Mouse (Mus musculus) frontal cortex, postnatal 25 days (tissue): ENCODE data around the gene Myrfl.

Experiments
- DNase-seq, 2 experiments: peaks; one replicate each; pipeline ENCODE4 v3.0.0; 2022; ENCODE audit warnings: low spot score in 2 of 2

Myrfl gene

DNA sequence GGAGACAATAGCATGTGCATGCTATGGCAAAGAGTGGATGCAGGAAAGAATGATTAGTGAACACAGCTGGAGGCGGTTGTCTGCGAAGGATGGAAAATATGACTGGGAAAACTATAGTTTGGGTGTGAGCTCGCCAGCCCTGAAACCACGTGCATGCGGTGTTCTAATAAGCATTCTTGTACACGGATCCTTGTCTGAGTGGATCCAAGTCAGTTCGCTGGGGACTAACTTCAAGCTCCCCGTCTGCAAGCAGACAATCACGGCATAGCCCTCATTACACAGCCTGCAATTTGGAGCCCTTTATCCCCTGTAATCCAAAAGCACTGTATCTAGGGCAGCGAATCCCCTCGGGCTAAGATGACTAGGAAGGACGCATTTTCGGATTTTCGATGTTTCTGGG, 136.2 kb downstream of the Myrfl start:
- no peak for DNase-seq

DNA sequence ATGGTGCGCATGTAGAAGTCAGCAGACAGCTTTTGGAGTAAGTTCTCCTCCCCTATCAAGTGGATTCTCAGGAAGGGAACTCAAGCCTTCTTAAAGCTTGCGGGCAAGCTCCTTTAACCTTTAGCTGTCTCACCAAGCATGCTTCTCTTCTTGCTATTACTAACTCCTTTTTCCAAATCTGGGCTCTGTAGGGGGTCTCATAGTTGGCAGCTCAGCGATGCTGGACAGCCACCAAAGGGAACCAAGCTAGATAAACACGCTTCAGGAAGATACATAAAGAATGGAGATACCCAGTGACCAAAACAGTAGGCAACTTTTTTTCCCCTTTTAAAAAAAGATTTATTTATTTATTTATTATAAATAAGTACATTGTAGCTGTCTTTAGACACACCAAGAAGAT, 136.9 kb downstream of the Myrfl start:
- no peak for DNase-seq

DNA sequence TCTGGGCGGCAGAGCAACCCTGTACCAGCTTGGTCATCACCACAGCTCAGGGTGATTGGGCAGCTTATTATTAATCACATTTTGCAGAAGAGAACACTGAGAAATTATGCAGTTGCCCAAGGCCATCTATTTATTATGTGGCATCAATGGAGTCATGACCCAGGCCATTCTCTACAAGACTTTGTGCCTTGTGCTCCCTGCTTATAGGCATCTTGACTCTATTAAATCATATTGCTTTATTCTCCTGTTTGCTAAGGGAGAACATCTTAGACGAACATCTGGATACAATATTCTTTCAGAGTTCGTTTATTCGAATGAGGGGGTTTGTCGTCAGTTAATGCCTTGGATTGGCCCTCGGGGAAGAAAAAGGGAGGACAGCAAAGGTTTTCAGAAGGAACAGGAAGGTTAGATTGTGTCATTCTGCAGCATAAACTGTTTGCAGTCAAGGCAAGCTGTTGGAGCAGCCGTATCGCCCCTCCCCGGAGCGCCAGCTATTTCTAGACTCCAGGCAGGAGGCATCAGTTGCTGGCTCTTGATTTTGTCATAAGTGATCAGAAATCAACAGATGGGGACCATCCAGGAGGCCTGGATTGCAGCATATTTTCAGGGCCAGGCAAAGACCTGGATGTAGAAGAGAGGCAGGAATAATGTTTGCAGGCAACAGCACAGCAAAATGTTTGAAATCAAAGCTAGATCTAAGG, 140.7 kb downstream of the Myrfl start:
- peak in 1 of 2 experiments; percentile 11 for DNase-seq

DNA sequence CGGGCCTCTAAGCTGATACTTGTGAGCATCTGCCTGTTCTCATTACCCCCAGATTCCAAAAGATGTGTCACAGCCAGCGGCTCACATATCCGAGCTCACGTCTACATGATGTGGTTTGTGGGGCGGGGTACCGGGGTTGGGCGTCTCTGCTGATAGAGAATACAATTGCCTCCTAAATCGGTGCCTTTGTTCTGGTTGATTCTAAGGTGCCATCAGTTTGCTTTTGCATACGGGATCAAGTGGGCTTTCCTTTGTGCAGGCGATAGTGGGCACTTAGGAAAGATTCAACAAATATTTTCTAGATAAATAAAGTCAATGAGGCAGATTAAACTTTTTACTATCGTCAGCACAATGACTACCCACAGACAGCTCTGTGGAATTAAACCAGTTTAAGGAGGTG, 141.8 kb downstream of the Myrfl start:
- DNase-seq: no peak

DNA sequence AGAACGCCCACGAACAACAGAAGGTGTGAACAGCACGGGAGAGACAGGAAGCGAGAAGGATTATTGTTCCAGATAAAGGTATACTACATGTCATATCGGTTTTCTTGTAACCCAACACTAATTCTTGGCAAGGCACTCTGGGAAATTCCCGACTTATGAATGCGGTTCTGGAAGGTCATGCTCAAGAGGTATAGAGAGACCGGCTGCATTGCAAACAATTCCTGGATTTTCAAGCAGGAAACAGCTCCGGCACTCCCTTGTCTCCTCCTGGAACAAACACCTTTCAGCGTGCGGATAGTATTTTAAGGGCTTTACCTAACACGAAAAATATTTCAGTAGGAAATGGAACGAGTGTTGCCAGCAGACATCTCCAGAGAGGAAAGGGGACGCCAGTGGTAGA, 145.8 kb downstream of the Myrfl start:
- DNase-seq: no peak

DNA sequence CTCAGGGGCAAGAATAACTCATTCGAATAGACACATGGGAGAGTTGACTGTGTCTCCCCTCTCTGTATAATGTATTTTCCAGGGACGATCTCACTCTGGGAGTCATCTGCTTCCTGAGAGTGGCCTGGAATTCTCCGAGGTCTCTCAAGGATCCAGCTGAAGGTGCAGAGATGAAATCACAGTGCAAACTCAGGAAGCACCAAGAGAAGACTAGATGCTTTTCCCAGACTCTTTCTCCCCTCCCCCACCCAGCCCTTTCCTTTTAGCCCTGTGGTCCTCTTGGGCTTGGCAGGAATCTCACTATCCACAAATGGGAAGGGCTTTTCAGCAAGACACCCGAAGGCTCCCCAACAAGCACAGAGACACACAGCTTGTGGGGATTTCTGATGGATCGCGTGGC, 146.7 kb downstream of the Myrfl start:
- no peak for DNase-seq

DNA sequence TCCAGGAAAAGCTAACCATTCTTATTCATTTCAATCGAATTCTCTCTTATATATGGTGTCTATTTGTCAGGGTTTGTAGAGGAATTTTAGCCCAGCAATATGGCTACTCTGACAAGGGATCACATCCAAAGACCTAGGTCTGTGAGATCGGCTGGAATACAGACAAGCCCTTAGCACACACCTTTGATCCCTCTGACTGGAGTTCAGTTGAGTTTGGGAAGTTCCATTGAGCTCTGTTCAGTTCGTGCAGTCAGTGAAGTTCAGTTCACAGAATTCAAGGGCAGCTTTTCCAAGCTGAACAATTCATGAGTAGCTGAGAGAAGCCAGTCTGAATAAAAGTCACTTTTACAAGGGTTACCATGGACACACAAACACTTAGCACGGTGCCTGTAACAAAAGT, 148.0 kb downstream of the Myrfl start:
- DNase-seq: no peak

DNA sequence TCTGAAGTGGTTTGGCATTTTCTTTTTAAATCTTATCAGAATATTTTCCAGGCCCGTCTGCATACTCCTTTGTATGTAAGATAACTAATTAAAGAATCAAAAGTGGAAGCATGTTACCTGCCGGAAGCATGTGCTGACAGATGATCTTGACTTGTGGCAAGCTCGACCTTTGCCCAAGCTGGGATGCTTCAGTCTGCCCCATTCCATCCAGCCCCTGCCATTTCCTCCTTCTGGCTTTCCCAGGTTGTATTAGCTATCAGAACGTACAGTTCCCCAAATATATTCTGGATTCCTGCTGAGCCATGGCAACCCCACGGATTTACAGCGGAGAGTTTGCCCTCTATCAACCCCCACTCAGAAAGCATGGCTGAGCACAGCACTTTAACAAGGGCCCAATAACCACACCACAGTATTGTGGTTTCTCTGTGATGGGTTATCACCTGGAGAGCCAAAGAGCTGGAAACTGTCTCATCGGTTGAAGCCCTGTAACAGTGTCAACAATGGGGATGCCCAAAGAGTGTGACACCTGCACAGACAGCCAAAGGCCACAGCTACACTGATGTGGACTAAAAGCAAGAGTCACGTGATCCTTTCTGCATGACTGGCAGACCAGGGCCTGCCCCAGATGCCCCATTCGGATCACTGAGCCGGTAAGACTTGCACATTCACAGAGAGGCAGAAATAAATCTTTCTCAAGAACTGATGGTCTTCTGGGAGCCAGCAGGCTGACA, 150.3 kb downstream of the Myrfl start:
- no peak for DNase-seq

DNA sequence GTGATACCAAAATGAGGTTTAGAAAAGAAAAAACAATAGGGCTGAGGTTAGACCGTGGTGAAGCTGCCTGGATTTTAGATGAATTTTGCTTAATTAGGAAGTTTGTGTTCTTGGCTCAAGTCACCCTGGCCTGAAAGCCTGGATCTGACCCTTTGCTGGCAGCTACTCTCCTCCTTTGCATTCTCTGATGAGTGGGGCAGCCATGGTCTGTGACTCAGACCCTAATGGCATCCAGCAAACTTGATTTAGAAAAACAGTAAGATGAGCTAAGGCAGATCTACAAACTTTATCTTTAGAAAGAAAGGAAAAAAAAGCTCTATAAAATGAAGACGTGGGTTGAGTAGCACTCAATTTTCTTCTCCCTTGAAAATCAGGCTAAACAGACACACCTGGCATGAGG, 154.0 kb downstream of the Myrfl start:
- DNase-seq: no peak

DNA sequence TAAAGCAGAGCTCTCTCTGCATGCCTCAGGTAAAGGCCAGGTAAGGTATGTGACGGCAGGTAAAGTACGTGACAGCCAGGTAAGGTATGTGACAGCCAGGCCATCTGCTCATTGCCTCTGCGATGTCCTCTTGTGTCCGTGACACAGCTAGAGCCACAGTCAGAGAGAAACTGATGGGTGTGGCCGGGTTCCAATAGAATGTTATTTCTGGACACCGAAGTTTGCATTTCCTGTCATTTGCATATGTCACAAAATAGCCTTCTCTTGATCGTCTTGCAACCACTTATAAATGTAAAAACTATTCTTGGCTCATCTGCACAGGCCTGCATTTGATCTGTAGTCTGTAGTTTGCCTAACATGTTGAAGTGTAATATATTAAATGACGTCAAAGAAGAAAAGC, 154.5 kb downstream of the Myrfl start:
- DNase-seq: no peak

DNA sequence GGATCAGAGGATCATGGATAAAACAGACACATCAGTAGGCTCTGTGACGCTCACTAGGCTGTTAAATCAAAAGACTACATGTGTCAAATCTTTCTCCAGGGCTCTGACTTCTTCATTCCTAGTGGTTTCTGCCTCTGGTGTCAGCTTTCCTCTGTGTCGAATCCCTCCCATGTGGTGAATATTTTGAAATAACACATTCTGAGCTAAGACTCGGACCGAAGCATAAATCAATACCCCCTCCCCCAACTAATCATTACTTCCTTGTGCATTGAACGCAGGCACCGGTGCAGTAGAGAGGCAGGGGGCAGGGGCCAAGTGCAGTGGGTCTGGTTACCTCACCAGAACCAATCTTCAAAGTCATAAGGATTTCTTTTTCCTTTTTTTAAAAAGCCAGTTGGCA, 155.4 kb downstream of the Myrfl start:
- no peak for DNase-seq

DNA sequence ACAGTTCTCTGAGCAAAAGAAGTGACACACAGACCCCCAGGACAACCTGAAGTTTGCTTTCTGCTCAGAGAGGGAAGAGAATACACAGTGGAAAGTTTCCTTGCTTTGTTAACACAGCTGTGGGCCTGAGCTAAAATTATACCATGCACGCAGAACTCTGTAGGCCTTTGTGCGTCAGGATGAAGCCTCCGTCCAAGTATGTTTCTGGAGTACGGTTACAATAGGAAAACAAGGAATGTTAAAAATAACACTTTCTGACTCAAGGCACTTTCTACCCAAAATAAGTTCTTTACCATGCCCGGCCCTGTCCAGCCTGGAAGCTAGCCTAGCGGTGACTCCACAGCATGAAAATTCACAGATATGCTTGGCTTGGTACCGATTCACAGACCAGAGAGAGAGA, 156.6 kb downstream of the Myrfl start:
- peak in 1 of 2 experiments; percentile 9 for DNase-seq

DNA sequence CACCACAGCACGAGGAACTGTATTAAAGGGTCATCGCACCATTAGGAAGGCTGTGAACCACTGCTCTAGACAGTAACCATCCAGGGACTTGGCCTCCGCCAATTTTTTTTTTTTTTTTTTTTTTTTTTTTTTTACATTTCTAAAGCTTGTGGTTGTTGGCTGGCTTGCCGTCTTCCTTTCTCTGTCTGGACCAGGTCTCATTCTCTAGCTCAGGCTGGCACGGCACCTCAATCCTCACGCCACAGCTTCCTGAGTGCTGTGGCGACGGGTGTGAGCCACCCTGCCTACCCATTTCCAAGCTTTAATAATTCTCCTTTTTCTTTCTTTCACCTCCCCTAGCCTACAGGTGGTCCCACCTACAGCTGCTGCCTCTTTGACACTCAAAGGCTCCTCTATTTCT, 158.2 kb downstream of the Myrfl start:
- no peak for DNase-seq

DNA sequence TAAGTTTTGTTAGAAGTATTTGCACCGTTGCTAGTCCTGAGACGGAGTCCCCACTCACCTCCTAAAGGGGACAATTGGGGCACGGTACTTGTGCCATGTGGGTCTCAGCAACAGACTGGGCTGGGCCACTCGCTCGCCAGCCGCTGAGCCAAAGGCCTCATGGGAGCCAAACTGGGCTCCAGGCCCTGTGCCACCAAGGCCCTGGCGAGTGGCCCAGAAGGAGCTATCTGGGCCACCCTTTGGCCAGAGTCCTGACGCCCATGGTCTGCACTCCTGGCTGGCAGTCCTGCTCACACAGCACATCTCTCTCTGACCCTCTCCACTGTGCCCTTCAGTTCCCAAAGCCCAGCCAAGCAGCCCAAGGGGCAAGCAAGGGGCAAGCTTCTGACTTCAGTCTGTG, 161.1 kb downstream of the Myrfl start:
- peak; percentile 13 to 23 for DNase-seq

DNA sequence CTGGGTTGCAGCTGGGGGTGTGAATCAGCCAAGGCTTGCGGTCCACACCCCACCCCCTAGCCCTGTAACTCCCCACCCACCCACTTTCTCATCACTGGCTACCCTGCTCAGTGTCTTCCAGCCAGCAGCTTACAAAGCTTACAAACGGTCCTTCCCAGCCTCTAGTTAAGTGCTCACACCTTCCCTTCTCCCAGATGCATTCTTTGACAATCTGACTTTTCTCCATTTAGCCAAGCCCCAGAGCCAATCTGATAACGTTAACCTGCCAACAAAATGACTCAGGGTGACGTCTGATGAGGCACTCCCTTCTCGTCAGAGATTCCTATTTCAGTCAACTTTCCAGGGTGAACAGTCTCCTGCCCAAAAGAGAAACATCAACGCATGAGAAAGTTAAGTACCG, 163.1 kb downstream of the Myrfl start:
- DNase-seq: no peak

DNA sequence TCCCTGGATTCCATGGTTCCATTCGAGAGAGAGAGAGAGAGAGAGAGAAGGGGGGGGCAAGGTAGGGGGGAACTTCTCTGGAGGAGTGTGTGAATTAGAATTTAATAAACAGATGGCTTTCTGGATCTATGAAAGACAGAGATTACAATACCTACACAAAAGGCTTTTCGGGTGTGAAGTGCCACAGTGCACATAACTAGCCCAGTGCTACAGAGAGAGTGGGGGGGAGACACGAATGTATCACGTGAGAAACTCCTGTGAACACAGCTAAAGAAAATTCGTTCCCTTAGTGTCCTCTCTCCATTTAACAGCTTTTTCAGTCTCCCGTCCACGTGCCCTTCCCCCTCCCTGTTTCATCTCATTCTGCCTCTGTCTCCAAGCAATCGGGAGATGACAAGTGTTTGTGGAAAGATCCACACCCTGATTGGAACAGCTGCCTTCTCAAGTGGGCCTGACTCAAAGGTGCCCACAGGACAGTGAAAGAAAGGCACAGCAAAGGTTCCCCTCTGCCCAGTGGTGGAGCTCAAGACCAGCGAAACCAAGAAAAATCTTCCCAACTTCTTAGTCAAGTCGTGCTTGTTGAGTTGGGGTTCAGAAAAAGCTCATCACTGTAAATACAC, 166.6 kb downstream of the Myrfl start:
- DNase-seq: no peak

DNA sequence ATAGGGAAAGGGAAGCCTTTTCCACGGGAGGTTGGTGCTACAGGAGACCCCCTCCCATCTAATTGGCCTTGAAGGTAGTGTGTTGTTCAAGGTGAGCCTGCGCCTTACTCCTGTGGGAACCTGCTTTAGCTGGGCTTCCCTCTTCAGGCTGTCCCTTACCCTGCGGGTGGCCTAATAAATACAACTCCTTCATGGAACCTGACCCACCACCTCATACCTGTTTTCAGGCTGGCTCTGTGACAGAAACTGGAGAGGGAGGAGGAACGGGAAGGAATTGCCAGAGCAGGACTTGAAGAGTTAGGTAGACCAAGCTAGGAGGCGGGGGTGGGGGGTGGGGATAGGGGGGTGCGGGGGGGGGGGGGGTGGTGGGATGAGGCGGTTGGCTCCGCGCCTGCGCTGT, 167.9 kb downstream of the Myrfl start:
- no peak for DNase-seq

DNA sequence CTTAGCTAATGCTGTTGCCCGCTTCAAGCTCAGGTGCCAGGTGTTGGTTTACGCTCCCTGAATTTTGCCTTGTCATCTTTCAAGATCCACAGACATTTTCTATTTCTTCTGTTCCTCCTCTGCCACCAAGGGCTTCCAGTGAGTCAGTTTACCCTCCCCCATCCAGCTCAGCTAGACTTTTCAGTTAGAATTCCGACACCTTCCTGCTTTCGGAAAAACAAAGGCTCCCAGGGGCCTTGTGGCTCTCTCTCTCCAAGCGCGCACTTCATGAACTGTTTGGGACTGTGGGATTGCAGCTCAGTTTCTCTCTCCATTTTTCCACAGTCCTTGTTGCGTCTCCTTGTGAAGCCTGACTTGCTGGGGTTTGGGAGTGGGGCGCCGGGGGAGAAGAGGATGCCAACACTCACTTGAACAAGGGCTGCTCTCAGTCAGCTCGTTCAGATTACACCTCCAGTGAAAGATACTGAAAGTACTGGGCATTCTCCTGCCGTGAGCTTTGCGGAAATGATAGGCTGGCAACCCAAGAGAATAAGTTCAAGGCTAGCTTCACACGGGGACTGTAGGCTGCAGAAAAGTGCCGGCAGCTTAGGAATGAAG, 168.9 kb downstream of the Myrfl start:
- no peak for DNase-seq
